Mouse (Mus musculus) thymus, adult 2 months (tissue): ENCODE results near the gene Cspg5.

Experiments
- CTCF ChIP-seq: fragments of 200-500 bp; IDR thresholded peaks from 2 replicates; pipeline ENCODE4 v1.5.1; 2012; ENCODE audit warnings: mild to moderate bottlenecking, control low read depth, low read length, moderate library complexity, borderline replicate concordance; ENCODE audit not compliant: control insufficient read depth, poor library complexity, insufficient read depth; ENCODE audit errors: extremely low read depth
- POLR2A ChIP-seq: fragments of 200-500 bp; IDR thresholded peaks from 2 replicates; pipeline ENCODE4 v1.6.1; 2012; ENCODE audit warnings: mild to moderate bottlenecking, low read length, control low read depth, moderate library complexity; ENCODE audit not compliant: control insufficient read depth, poor library complexity, insufficient read depth; ENCODE audit errors: extremely low read depth

GRCm38 (mm10) chr9:110250776-110251175, 7.2 kb downstream of the Cspg5 start:
- TF ChIP-seq CTCF (no peak), POLR2A (no peak)
